Mouse (Mus musculus) monocyte, adult 5-6 weeks (primary cell): ENCODE measurements at regions not wholly inside any gene's neighbourhood (a gene's known extent, or its start where the extent isn't known, plus 50 kb on each side); places are given as distances from the start of the nearest gene placed in this dataset.

Experiments
- ATAC-seq: fragments of 153-309, 156-312 bp; replicated peaks from 2 replicates; pipeline ENCODE4 v1.8.0; 2017; ENCODE audit warnings: mild to moderate bottlenecking; ENCODE audit not compliant: low TSS enrichment, insufficient number of reproducible peaks, severe bottlenecking, poor library complexity, low FRiP score

DNA sequence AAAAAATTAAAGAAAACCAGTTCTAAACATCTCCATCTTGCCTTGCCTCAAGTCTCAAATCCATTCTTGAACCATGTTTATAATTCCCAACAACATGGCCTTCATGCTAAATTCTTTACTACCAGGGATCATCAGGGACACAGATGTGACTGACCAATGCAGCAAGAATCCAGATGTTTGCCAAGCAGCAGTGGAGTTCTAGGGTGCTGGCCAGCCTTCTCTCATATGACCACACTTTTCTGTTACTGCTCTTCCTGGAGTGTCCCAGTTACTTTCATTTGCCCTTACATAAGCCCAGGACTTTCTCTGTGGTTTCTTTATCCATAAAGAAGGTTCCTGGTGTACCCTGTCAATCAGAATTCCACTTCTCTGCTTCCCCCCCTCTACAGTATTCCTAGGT is 185.4 kb upstream of the Cd180 start:
- ATAC-seq: no peak

- no peak for ATAC-seq
Observed at GRCm38 (mm10) chr13:102510733-102511279, 182.6 kb upstream of the Cd180 start.

GRCm38 (mm10) chr13:102518169-102518882 is 175.0 kb upstream of the Cd180 start:
- ATAC-seq: no peak

DNA sequence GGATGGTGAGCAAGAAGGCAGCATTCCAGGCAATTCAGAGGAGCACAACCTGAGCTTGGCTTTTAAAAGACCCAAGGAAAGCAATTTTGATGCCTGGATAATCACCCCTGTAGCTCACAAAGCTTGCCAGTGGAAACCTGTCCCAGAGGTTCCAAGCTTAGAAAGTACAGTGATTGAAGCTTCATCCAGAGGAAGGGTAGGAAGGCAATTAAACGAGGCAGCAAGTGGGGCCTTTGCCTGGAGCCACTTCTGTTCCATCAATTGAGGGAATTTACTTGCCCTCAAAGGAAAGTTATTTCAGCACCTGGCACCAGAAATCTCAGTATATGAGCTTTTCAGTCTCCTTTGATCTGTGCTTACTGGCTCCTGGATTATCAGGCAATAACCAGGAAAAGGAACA is 171.9 kb upstream of the Cd180 start:
- ATAC-seq: no peak

DNA sequence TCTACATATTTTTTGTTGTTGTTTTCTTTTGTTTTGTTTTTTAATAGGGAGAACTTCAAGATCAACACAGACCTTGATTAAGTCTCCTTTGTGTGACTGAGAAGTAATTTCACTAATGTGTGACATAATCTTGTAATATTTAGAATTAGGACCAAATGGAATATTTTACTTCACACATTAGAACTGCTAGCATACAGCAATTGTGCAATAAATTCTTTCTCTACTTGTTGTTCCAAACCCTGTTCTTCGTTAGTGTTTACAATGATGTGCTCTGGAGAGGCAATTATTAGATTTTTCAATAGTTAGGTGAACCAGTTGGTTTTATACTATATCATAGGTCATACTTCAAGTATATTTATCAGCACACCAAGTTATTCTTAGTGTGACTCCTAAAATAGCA is 171.3 kb upstream of the Cd180 start:
- no peak for ATAC-seq

DNA sequence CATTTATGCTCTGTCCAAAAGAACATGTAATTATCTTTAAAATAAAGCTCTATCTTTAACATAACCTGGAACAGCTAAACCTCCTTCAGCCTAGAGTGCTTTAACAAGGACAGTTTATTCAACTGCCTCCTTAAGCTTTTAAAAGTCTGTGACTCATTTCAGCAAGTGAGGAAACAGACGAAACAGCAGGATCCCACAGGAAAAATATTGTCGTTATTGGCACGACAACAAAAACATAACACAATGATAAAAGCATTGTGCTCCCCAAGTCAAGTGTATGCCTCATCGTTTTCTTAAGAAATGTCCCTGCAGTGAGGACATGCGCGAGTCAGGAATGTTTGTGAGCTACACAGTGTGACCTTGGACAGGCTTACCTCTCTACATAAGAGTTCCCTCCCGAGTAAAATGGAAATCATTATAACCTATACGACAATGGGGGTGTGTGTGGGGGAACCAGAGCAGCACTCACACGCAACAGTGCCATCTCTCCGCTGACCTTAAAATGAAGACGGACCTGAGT is 166.7 kb upstream of the Cd180 start:
- ATAC-seq: no peak

DNA sequence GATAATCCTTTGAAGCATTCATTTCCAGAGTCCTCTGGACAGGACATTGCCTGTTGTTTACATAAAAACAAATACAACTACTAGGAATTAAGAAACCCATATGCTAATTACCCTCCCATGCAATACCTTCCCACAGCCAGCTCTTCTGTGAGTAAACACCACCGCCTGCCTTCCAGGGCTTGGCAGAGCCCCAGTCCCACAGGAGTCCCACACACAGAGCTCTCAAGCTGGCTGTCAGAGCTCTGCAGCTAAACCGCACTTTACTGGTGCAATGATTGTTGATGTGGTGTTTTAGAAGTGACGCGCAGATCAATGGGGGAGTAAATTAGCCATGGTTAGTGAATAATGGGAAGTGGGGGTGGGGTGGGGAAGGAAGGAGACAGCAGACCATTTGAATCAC is 159.6 kb upstream of the Cd180 start:
- ATAC-seq: no peak

- no peak for ATAC-seq
Observed at GRCm38 (mm10) chr13:102537424-102538242, 155.7 kb upstream of the Cd180 start.

DNA sequence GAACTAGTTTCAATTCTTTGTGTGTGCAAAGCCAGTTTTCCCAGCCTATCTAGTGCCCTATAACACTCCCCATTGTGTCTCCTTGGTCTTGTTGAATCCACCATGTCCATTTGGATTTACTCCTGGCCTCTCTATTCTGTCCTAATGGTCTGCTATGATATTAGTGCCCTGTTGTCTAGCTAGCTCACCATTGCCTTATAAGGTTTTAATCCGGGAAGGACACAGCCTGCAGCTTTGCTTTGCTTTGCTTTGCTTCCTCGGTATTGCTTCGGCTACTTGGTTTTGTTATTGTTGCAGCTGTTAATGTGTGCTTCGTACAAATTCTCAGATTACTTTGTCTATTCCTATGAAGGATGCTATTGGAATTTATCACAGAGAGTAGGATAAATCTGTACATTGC is 152.9 kb upstream of the Cd180 start:
- ATAC-seq: no peak

- ATAC-seq: no peak
Observed at GRCm38 (mm10) chr13:102544359-102545165, 148.8 kb upstream of the Cd180 start.

DNA sequence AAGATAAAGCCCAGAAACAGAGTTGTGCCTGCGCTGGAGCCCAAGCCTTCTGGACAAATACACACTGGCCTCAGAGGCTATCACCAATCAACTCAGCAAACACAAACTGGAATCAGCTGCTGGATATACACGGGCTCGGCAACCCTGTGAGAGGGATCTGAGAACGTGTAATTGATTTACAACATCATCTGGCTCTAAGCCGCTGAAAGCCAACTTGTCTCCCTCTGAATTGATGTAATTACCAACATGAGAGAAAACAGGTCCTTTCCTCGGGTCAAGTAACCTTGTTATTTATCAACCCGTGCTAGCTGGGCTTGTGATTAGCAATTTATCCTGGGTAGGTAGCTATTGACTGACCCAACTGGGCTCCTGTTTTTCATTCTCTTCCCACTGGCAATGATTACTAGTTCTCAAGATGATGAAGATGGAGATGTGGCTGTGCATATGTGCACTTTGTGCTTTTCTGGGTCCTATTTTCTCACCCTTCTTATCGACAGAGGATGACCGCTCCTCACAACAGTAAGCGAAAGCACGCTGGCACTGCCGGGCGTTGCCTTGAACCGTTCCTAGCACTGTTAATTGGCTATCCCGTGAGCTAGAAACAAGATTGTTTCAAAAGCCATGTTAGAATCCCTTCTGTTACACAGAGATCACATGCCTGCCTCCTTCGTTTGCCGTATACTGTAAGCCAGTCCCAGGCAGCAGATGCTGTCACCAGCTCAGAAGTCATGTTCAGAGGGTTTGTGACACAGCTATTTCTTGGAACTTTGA is 147.3 kb upstream of the Cd180 start:
- no peak for ATAC-seq

DNA sequence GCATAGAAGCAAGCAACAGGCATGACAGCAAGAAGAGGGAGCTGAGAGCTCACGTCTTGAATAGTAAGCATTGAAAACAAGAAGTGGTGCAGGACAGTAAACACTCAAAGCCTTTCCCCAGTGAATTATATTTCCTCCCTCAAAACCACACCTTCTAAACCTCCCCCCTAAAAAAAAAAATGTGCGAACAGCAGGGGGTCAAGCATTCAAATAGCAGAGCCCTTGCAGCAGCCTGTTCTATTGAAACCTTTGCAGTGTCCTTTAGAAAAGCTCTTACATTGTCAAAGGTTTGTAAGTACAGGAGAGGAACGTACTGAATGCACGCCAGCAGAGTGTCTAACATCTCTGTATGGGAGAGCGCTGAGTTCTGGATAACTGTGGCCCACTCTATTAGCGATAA is 145.1 kb upstream of the Cd180 start:
- ATAC-seq: no peak

GRCm38 (mm10) chr13:102566846-102567572 is 126.3 kb upstream of the Cd180 start:
- no peak for ATAC-seq

DNA sequence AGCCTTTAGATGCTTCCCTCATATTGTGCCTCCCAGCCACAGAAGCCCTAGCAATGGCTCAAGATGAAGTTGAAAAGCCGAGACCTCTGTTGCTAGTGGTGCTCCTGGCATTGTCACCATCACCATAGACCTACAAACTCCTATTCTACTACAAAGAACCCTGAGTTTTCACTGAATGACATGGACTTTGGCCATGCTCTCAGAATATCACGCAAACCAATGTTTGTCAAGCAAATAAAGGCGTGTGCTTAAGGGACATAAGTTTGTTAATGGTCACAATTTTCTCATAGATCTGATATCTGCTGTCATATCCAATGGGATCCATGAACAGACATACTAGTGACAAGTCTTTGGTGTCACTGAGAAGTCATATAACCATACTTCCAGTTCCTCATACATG is 123.8 kb upstream of the Cd180 start:
- no peak for ATAC-seq

DNA sequence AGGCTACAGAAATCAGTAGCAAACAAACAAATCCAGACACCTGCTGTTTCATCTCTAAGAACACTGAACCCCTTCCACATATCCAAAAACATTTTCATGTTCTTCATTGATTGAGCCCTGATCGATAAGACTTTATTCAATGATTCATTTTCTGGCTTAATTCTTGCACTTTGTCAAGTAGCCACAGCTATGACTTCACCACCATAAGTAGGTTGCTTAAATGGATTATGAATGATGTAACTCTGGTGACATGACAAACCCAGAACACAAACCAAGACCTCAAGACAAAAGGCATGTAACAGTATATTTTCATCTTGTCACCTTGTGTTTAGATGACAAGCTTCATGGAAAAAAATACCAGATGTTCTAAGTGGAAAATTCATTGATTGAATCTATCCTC is 123.1 kb upstream of the Cd180 start:
- no peak for ATAC-seq

DNA sequence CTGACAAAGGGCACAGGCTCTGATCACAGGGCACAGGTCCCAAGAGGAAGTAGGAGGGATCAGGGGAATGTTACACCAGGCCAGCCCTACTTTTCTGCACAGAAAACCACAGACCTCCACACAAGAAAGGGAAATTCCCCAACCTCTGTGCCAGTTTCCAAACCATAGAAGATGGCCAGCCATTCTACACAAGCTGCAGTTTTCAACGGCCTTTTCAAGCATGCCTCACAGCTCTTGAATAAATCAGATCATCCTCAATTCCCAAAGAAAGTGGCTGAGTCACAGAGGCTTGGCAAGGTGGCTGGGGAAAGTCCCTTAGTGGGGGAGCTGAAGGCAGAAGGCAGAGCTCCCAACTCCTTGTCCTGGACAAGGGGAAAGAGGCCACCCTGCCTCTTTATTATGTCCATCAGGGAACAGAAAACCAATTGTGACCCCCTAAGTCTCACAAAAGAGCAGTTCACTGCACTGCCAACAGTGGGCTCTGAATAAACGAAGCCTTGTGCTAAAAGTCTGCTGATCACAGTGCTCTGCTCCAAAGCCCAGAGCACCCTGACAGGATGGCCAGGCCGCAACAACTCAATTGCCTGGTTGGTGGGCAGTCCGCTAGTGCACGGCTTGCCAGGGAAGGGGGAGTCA is 120.0 kb upstream of the Cd180 start:
- no peak for ATAC-seq

DNA sequence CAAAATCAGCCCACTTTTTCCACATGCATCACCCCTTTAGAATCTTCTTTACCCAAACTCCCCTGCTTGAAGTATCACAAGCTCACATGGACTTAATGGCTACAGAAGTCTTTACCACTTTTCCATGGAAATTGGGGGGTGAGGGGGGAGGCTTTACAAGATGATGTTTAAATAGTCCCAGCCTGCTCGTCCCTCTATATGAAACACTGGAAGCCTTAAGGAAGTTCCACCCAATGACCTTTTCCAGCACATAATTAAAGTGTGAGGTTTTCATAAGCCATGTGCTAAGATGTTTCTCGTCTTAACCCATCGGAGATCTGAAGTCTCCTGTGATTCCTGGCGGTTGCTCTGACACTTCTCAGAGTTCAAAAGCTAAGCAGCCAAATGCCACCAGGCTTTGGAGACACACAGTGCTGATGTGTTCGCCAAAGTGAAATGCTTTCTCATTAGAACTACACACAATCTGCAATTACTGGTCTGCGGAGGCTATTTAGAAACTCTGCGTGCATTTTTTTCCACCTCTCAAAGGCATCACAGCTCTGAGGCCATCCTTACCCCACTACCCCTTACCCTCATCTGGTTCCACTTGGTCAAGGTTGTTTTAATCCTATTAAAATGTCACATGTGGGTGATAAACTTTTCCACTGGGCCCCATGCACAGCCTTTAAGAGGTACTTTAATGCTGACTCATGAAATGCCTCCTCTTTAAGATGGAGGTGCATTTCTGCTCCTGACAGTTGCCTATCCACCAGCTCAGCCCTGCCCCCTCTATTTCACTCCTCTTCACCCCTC is 116.3 kb upstream of the Cd180 start:
- no peak for ATAC-seq
